Mouse (Mus musculus): ENCODE results near the gene C5ar1.
"Not testable (repeated sequence)": the region's sequence is repeated elsewhere in the genome, so short reads cannot be mapped to it uniquely, and the experiment has no call there.

C5ar1 gene

GRCm38 (mm10) chr7:16274922-16275890 is 15.9 kb upstream of the C5ar1 start:
- no peak for DNase-seq (ENCODE audit: low read depth)

GRCm38 (mm10) chr7:16273766-16274140 is 14.4 kb upstream of the C5ar1 start:
- peak; percentile 71 for DNase-seq (ENCODE audit: low read depth)

- DNase-seq (ENCODE audit: low read depth), result peak; percentile 92
Measured at GRCm38 (mm10) chr7:16273081-16273765, 13.9 kb upstream of the C5ar1 start, which contains the start of gene Inafm1. TSS of gene Inafm1 (minus strand) at chr7:16273617.

GRCm38 (mm10) chr7:16272681-16273080 is 13.3 kb upstream of the C5ar1 start:
- DNase-seq (ENCODE audit: low read depth), result peak; percentile 70

GRCm38 (mm10) chr7:16271139-16271538 is 11.8 kb upstream of the C5ar1 start:
- DNase-seq (ENCODE audit: low read depth), result no peak

- DNase-seq (ENCODE audit: low read depth), result not testable (repeated sequence)
Measured at GRCm38 (mm10) chr7:16266593-16266992, 7.3 kb upstream of the C5ar1 start.

GRCm38 (mm10) chr7:16265856-16266255 is 6.5 kb upstream of the C5ar1 start:
- DNase-seq (ENCODE audit: low read depth), result no peak

GRCm38 (mm10) chr7:16263843-16264242 is 4.5 kb upstream of the C5ar1 start:
- DNase-seq (ENCODE audit: low read depth), result no peak

- peak; percentile 83 for DNase-seq (ENCODE audit: low read depth)
Measured at GRCm38 (mm10) chr7:16263015-16263787, 3.9 kb upstream of the C5ar1 start.

- DNase-seq (ENCODE audit: low read depth), result no peak
Measured at GRCm38 (mm10) chr7:16261097-16261496, 1.8 kb upstream of the C5ar1 start.

- no peak for DNase-seq (ENCODE audit: low read depth)
Measured at GRCm38 (mm10) chr7:16257830-16258229, 1.5 kb downstream of the C5ar1 start.

GRCm38 (mm10) chr7:16255963-16256362 is 3.4 kb downstream of the C5ar1 start:
- DNase-seq (ENCODE audit: low read depth), result not testable (repeated sequence)

GRCm38 (mm10) chr7:16254195-16254594 is 5.1 kb downstream of the C5ar1 start:
- DNase-seq (ENCODE audit: low read depth), result no peak

GRCm38 (mm10) chr7:16250687-16251086 is 8.7 kb downstream of the C5ar1 start:
- no peak for DNase-seq (ENCODE audit: low read depth)

GRCm38 (mm10) chr7:16245958-16246357 is 13.4 kb downstream of the C5ar1 start:
- no peak for DNase-seq (ENCODE audit: low read depth)

- DNase-seq (ENCODE audit: low read depth), result no peak
Measured at GRCm38 (mm10) chr7:16244067-16244466, 15.3 kb downstream of the C5ar1 start, which contains the start of gene C5ar2. TSS of gene C5ar2 (minus strand) at chr7:16244154.

GRCm38 (mm10) chr7:16242198-16242597 is 17.1 kb downstream of the C5ar1 start:
- no peak for DNase-seq (ENCODE audit: low read depth)

- no peak for DNase-seq (ENCODE audit: low read depth)
Measured at GRCm38 (mm10) chr7:16241787-16242186, 17.6 kb downstream of the C5ar1 start.

- peak; percentile 42 for DNase-seq (ENCODE audit: low read depth)
Measured at GRCm38 (mm10) chr7:16240978-16241303, 18.4 kb downstream of the C5ar1 start.

GRCm38 (mm10) chr7:16240281-16240977 is 18.9 kb downstream of the C5ar1 start:
- peak; percentile 56 for DNase-seq (ENCODE audit: low read depth)

GRCm38 (mm10) chr7:16239554-16239997 is 19.8 kb downstream of the C5ar1 start:
- no peak for DNase-seq (ENCODE audit: low read depth)

GRCm38 (mm10) chr7:16229869-16230268 is 29.5 kb downstream of the C5ar1 start:
- no peak for DNase-seq (ENCODE audit: low read depth)
